Mouse (Mus musculus) thymus, postnatal 4 days (tissue): ENCODE data around the gene Ptpn1.

Experiments
- DNase-seq: peaks from one replicate; pipeline ENCODE4 v3.0.0; 2021

Ptpn1 gene

GRCm38 (mm10) chr2:167924011-167924410 lies 7.8 kb upstream of the Ptpn1 start:
- no peak for DNase-seq

GRCm38 (mm10) chr2:167924803-167925604 lies 6.9 kb upstream of the Ptpn1 start:
- DNase-seq, result peak; percentile 93

- no peak for DNase-seq
These were observed 5.7 kb upstream of the Ptpn1 start for GRCm38 (mm10) chr2:167925841-167926800.

- DNase-seq, result no peak
These were observed 3.8 kb upstream of the Ptpn1 start for GRCm38 (mm10) chr2:167928002-167928526.

- no peak for DNase-seq
These were observed 2.9 kb upstream of the Ptpn1 start for GRCm38 (mm10) chr2:167928972-167929371.

- DNase-seq, result no peak
These were observed 882 bp upstream of the Ptpn1 start for GRCm38 (mm10) chr2:167930975-167931374.

GRCm38 (mm10) chr2:167932727-167933231 lies 922 bp downstream of the Ptpn1 start:
- DNase-seq, result peak; percentile 43

- DNase-seq, result no peak
These were observed 1.5 kb downstream of the Ptpn1 start for GRCm38 (mm10) chr2:167933397-167933796.

- DNase-seq, result no peak
These were observed 4.1 kb downstream of the Ptpn1 start for GRCm38 (mm10) chr2:167935956-167936355.

- DNase-seq, result no peak
These were observed 6.9 kb downstream of the Ptpn1 start for GRCm38 (mm10) chr2:167938786-167939185.

- DNase-seq, result no peak
These were observed 7.3 kb downstream of the Ptpn1 start for GRCm38 (mm10) chr2:167939204-167939603.

GRCm38 (mm10) chr2:167939632-167940399 lies 8.0 kb downstream of the Ptpn1 start:
- DNase-seq, result no peak

- no peak for DNase-seq
These were observed 8.8 kb downstream of the Ptpn1 start for GRCm38 (mm10) chr2:167940636-167941035.

- no peak for DNase-seq
These were observed 9.5 kb downstream of the Ptpn1 start for GRCm38 (mm10) chr2:167941320-167941719.

- peak; percentile 70 for DNase-seq
These were observed 9.9 kb downstream of the Ptpn1 start for GRCm38 (mm10) chr2:167941745-167942176.

- DNase-seq, result peak; percentile 54
These were observed 10.5 kb downstream of the Ptpn1 start for GRCm38 (mm10) chr2:167942199-167942925.

- DNase-seq, result peak; percentile 77
These were observed 11.2 kb downstream of the Ptpn1 start for GRCm38 (mm10) chr2:167942926-167943633.

GRCm38 (mm10) chr2:167944193-167944592 lies 12.3 kb downstream of the Ptpn1 start:
- DNase-seq, result no peak

GRCm38 (mm10) chr2:167945451-167945850 lies 13.6 kb downstream of the Ptpn1 start:
- no peak for DNase-seq

- no peak for DNase-seq
These were observed 15.4 kb downstream of the Ptpn1 start for GRCm38 (mm10) chr2:167947251-167947650.

- DNase-seq, result no peak
These were observed 16.2 kb downstream of the Ptpn1 start for GRCm38 (mm10) chr2:167948047-167948446.
